Mouse (Mus musculus): ENCODE data around the gene Hoxc9. TPM values are rescaled to one million over a fixed set of nuclear protein-coding genes. Genes with fewer than 3 reads are reported as not detected.

Hoxc9 gene
- total RNA-seq, 2 experiments from 2014 or later: 8.4 to 8.6 TPM

- DNase-seq (ENCODE audit: low spot score in 2 of 2): no peak
Observed at GRCm38 (mm10) chr15:102976631-102977422, 588 bp downstream of the Hoxc9 start.

DNA sequence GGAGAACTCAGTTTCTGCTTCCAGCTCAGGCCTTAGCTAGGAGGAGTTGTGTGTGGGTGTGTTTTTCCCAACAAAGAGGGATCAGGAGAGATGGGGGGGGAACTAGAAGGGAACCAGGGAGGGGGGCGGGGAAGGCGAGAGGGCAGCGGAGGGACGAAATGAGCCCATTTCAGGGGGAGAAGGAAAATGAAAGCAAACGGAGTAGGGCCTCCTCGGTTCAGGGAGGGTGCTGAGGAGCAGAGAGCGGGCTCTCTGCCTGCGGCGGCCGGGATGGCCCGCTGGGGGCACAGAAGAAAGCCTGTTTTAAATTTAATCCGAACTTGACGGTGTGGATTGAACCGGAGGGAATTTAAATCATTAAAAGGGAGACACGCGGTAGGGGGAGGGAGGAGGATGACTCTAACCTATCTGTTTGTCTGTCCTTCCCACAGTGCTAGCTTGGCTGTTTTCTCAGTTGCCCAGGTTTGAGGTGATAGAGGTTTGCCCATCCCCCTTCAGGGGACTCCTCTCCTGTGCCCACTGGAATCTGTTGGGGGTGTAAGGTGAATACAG is 1.3 kb downstream of the Hoxc9 start:
- no peak for DNase-seq (ENCODE audit: low spot score in 2 of 2)

GRCm38 (mm10) chr15:102978615-102979515 is 2.6 kb downstream of the Hoxc9 start:
- no peak for DNase-seq (ENCODE audit: low spot score in 2 of 2)

GRCm38 (mm10) chr15:102979936-102980335 is 3.7 kb downstream of the Hoxc9 start:
- DNase-seq (ENCODE audit: low spot score in 2 of 2): no peak

DNA sequence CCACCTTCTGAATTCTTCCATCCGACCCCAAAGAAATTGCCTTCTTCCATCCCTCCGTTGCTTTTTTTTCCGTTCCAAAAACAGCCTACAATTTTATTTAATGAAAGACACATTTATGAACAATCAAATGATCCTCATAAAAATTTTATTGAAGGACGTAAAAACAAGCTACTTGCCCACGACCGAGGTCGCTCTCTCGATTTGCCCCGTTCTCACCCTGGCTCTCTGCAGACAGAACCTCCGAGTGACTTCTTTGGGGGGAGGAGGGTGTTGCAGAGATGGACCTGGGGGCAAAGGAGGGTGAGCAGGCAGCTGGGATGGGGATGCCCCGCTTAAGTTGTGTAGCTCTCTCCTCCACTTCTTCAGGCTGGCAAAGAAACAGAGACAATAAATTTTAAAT is 4.1 kb downstream of the Hoxc9 start:
- DNase-seq (ENCODE audit: low spot score in 2 of 2): no peak

DNA sequence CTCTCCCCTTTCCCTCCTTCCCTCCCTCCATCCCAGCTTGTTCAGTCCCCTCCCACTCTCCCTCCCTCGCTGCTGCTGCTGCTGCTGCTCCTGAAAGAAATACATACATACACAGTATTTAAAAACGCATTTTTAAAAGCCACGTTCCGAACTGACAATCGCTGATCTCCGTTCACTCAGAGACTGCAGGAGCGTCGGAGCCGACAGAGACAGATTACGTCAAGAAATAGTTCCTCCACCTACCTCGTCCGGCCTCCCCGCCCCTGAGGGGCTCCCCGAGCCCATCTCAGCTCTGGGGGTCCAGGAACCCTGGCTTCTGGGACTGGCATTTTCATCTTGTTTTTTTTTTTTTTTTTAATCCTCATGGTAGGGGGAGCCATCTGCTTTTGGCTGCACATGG is 4.7 kb downstream of the Hoxc9 start:
- DNase-seq (ENCODE audit: low spot score in 2 of 2): no peak

DNA sequence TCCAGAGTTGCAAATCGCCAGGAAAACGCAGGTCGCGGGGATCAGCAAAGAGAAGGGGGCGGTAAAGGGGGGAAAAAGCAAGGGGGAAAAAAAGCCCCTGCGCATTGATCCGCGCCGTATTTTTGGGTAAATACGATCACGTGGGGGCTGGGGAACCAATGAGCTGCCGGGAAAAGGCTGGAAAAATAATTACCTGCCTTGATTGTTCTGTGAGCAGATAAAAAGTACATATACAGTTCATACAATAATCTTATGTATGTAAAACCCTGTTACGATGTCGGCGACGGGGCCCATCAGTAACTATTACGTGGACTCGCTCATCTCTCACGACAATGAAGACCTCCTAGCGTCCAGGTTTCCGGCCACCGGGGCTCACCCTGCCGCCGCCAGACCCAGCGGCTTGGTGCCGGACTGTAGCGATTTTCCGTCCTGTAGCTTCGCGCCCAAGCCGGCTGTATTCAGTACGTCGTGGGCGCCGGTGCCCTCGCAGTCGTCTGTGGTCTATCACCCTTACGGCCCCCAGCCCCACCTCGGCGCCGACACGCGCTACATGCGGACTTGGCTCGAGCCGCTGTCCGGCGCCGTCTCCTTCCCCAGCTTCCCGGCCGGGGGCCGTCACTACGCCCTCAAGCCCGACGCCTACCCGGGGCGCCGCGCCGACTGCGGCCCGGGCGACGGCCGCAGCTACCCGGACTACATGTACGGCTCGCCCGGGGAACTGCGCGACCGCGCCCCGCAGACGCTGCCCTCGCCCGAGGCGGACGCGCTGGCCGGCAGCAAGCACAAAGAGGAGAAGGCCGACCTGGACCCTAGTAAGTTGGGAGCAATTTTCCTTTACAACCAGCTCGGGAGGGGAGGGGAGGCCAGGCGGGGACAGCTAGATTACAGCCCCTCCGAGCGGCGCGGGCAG is 5.4 kb downstream of the Hoxc9 start:
- DNase-seq (ENCODE audit: low spot score in 2 of 2): peak in 1 of 2 experiments; percentile 79

- DNase-seq (ENCODE audit: low spot score in 2 of 2): no peak
Observed at GRCm38 (mm10) chr15:102983716-102984115, 7.5 kb downstream of the Hoxc9 start.

GRCm38 (mm10) chr15:102984521-102984920 is 8.3 kb downstream of the Hoxc9 start:
- no peak for DNase-seq (ENCODE audit: low spot score in 2 of 2)

GRCm38 (mm10) chr15:102984925-102985324 is 8.7 kb downstream of the Hoxc9 start:
- no peak for DNase-seq (ENCODE audit: low spot score in 2 of 2)

GRCm38 (mm10) chr15:102987124-102987833 is 11.0 kb downstream of the Hoxc9 start:
- peak; percentile 91 to 94 for DNase-seq (ENCODE audit: low spot score in 2 of 2)

GRCm38 (mm10) chr15:102988078-102988477 is 11.8 kb downstream of the Hoxc9 start:
- DNase-seq (ENCODE audit: low spot score in 2 of 2): no peak

- no peak for DNase-seq (ENCODE audit: low spot score in 2 of 2)
Observed at GRCm38 (mm10) chr15:102990461-102991397, 14.5 kb downstream of the Hoxc9 start, which contains the start of gene Hoxc8. Gene Hoxc8 (plus strand): TSS chr15:102990607.

GRCm38 (mm10) chr15:102991782-102992181 is 15.5 kb downstream of the Hoxc9 start:
- no peak for DNase-seq (ENCODE audit: low spot score in 2 of 2)

DNA sequence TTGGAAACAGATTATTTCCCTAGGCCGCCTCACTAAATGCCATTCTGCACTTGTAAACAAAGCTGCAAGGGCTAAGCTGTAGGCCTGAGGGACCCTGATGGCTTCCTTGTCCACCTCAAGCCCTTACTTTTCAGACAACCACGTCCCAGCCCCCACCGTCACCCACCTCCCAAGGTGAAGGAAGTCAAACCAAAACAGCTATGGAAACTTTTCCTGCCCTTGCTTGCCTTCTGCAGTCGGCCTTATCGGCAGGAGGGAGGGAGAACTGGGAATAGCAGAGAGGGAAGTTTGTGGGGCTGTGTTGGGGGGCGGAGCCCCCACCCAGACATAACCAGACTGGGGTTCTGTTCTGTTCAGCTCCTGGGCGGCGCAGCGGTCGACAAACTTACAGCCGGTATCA is 16.0 kb downstream of the Hoxc9 start:
- no peak for DNase-seq (ENCODE audit: low spot score in 2 of 2)

GRCm38 (mm10) chr15:102992863-102993262 is 16.6 kb downstream of the Hoxc9 start:
- DNase-seq (ENCODE audit: low spot score in 2 of 2): no peak

DNA sequence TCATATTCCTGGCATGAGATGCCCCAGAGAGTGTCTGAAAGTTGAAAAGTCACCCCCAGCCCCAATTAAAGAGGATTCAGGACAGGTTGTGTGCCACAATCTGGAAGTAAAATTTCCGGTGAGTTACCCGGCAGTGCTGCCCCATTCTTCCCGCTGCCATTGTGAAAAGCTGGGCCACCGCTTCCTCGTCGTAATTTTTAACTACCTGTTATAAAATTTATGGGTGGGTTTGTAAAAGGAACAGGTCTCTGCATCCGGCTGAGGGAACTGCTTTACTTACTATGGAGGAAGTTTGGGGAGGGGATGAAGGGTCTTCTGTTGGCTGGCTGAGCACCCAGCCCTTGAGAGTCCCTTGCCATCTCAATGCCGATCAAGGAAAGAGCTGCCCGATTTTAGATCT is 20.3 kb downstream of the Hoxc9 start:
- DNase-seq (ENCODE audit: low spot score in 2 of 2): no peak

DNA sequence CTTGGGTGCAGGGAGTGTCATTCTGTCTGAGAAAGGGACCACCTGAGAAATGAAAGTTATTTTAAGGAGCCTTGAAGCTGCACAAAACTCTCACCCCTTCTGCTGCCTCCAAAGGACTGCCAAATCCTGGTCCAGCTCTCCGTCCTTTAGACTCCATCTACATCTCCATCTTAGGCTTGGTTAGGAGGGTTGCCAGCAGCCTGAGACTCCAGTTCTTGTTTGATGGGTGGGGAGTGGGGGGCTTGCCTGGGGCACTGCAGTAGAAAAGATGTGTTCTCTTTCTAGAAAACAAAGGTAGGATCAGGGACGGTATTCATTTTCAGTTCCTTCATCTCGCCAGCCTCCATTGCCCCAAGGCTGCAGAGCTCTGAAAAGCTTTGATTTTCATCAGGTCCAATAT is 21.2 kb downstream of the Hoxc9 start:
- no peak for DNase-seq (ENCODE audit: low spot score in 2 of 2)

- no peak for DNase-seq (ENCODE audit: low spot score in 2 of 2)
Observed at GRCm38 (mm10) chr15:102997939-102998355, 21.7 kb downstream of the Hoxc9 start, which contains the start of gene Hoxc6. Gene Hoxc6 (plus strand): TSS chr15:102998257.
